Mouse (Mus musculus): ENCODE data around the gene Eps8l3.

DNA sequence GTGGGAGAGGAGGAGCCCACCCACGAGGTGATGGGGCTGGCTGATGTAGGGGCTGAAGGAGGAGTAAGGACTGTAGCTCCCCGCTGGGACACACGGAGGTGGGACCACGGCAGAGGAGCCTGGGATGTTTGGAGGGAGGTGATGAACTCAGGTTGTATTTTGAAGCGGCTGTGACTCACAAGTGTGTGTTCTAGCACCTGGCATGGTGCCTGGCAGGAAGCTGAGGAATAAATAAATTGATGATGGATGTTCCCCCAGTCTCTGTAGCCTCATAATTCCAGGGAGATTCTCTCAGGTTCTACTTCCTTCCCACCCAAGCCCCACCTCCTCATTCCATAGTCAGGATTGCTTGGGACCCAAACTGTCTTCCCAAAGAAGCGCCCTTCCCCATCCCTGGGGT, 1.8 kb upstream of the Eps8l3 start:
- TF ChIP-seq POLR2A (IDR thresholded peaks at IDR 0.05; ENCODE audit: borderline replicate concordance, extremely low read depth, low read depth, low read length) (no peak), CTCF (IDR thresholded peaks at IDR 0.05; ENCODE audit: insufficient read depth, low read length) (no peak)
